Mouse (Mus musculus) induced T-regulatory cell, adult 2 months (primary cell): ENCODE data around the gene Cym.
A peak's percentile ranks its signal among the peaks of the same experiment; 100 is the strongest.

Source experiments
- DNase-seq: peaks from one replicate; pipeline ENCODE4 v3.0.0-alpha.2; 2012; ENCODE audit warnings: low read depth

Gene Cym

GRCm38 (mm10) chr3:107223230-107223629 is 1.7 kb upstream of the Cym start:
- no peak for DNase-seq

DNA sequence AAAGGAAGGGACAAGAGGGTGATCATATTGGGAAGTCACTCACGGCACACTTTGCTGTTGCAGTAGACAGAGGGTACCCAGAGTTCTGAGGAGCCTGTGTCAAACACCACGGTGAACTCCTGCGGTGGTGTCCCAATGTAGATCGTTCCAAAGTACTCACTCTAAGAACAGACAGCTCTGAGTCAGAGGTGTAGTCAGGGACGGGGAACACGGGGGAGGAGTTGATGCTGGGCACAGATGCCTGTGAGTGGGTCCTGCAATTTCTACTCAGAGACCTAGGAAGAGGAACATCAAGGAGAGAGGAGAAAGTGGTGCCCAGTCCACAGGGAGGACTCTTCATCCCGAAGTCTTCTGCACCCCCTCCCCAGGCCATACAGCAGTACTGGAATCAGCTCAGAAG is 3.0 kb downstream of the Cym start:
- no peak for DNase-seq

GRCm38 (mm10) chr3:107217101-107217480 is 4.4 kb downstream of the Cym start:
- no peak for DNase-seq

DNA sequence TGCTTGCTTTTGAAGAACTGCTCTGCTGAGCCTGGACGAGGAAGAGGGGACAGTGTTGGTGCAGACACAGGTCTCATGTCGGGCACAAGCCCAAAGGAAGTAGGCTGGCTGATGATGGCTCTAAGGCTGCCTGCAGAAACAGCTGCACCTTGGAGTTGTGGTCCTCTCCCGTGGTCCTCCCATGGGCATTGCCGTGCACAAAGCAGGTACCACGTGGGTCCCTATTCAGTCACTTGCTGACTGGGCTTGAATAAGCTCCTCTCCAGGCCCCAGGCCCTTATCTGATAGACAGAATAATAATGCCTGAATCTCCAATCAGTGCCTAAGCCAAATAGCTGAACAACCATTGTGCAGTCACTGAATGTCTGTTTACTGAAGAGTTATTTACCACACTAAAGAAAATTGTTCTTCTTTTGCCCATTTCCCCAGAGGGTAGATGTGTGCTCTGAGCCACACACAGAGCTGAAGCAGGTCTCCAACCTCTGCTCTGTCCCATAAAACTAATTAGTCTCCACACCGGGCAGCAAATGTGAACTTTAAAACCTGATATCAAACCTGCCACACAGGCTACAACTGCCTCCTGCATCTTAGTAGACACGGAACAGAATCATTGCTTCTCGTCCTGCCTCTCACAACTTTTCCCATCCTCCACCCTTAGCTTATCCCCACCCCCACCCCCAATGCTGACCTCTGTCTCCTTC is 5.0 kb downstream of the Cym start:
- no peak for DNase-seq

DNA sequence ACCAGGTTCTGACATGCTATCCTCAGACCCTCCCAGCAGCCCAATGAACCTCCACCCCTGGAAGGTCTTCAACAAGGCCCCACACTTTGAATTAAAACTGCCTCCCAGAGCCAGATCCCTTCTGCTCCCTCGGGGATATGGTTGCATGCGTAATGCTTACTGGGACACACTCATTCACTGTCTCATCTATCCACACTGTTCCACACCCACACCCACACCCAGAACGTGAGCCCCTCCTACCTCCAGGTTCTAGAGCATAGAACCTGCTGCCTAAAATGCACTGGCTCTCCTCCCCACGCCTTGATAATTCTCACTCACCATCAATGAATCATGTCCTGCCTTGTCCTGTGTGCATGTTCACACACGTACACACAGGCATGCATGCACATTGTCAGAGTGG is 6.9 kb downstream of the Cym start:
- no peak for DNase-seq

GRCm38 (mm10) chr3:107207625-107208253 is 13.8 kb downstream of the Cym start:
- DNase-seq: no peak

GRCm38 (mm10) chr3:107206490-107207150 is 14.9 kb downstream of the Cym start:
- DNase-seq: peak; percentile 54

- peak; percentile 92 for DNase-seq
These were observed 15.5 kb downstream of the Cym start for GRCm38 (mm10) chr3:107205994-107206393.

DNA sequence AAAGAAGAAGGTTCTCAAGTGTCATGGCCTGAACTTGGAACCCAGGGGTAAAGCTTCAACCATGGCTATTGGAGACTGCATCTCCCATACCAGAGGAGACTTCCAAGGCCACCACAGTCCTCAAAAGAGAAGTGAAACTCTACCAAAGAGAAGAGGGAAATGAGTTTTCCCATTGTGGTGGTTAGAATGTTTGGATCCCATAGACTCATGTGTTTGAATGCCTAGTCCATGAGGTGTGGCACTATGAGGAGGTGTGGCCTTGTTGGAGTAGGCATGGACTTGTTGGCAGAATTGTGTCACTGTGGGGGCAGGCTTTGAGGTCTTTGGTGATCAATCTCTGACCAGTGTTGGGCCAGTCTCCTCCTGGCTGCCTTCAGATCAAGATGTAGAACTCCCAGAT is 16.4 kb downstream of the Cym start:
- no peak for DNase-seq

DNA sequence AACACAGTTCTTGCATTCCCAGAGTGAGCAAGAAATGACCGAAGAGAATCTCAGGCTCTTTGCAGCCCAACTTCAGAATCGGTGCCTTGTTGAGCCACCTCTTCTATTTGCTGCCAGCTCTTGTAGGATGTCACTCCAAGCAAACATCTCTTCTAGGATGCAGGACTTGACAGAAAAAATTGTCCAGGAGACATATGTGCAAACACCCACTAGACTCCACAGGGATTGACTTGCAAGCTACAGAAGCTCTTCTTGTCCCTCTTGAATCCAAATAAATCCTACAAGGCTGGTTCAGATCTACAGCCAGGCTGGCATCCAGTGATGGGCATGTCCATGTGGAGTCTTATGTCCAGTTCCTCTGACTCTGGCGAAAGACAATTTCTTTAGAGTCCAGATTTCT is 17.1 kb downstream of the Cym start:
- DNase-seq: no peak

DNA sequence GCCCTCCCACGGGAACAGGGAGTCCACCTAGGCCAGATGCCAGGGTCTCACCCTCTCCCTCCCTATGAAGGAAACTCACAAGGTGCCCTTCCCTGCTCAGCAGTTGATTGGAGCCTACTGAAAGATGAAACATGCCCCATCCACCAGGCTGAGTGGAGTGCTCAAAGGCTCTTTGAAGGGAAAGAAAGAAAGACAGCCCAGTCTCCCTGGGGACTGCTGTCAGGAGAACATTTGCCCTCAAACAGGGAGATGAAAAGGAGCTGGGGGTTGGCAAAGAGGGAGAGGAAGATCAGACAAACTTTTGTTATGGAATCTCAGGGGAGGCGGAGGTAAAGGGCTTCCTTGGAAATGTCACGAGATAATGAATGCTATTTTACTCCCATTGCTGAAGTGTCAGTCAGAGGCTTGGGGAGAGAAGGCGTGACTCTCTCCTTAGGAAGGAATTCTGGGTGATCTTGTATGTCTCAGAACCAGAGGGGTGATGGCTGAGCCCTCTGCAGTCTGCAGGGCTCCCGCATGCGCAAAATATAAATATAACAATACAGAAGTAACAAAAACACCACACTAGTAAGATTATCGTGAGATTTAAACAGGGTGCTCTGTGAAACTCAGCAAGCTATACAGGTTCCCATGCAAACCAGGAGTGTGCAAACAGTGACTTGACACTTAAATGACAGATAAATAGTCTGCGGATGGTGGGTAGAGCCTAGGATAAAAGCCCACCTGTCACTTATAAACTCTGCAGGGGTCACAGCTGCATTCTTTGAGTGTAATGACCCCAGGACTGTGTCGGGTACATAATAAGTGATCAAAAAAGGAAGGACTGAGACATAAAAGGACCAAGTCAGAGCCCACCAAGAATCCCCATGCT is 20.0 kb downstream of the Cym start:
- no peak for DNase-seq

DNA sequence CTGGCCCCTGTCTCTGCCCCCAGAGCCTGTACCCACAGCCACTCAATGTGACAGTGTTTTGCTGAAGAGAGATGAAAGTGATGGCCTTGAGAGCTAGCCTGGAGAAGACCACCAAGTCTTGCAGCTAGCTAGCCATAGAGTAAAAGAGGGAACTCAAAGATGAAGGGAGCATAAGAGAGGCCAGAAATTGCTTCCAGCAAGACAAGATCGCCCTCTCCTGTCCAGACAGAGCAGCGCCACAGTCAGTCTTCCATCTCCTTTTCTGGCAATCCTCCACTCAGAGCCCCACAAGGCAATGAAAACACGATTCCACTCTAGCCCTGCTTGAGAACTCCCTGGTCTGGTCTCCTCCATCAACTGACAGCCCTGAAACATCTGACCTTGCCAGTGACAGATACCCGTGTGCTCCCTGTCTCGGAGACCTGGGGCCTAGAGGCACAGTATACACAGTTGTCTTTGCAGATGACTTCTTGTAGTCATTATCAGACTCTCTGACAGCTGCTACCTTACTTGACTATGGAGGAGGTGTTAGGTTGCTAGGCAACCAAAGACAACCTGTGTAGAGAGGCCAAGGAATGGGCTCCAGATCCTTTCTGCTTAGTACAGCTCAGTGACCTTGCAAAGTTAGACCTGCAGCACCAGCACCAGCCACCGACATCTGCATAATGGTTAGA is 33.2 kb downstream of the Cym start:
- DNase-seq: peak; percentile 73

GRCm38 (mm10) chr3:107187022-107187421 is 34.5 kb downstream of the Cym start:
- no peak for DNase-seq

GRCm38 (mm10) chr3:107185597-107185996 is 35.9 kb downstream of the Cym start:
- peak; percentile 60 for DNase-seq

GRCm38 (mm10) chr3:107183178-107183577 is 38.4 kb downstream of the Cym start:
- no peak for DNase-seq

- no peak for DNase-seq
These were observed 38.8 kb downstream of the Cym start, which contains the start of gene Kcna10 for GRCm38 (mm10) chr3:107182756-107183155. Gene Kcna10 (plus strand): TSS chr3:107183056.

DNA sequence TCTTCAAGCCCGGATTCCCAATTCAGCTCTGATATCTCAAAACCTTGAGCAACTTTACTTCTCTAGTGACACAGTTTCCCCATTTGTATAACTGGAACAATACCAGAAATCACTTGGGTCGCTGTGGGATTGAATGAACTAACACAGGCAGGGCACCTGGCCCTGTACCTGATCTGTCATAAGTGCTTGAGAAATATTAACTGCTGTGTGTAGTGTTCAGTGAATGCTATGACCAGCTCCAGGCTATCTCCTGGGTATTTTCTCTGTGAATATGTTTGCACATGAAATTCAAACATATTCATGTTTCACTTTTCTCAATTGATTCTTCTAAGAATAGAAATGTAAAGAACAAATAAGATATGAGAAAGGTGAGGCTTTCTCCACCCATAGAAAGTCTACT is 40.7 kb downstream of the Cym start:
- no peak for DNase-seq

- DNase-seq: no peak
These were observed 45.0 kb downstream of the Cym start for GRCm38 (mm10) chr3:107176501-107176900.

GRCm38 (mm10) chr3:107175486-107175885 is 46.0 kb downstream of the Cym start:
- no peak for DNase-seq

DNA sequence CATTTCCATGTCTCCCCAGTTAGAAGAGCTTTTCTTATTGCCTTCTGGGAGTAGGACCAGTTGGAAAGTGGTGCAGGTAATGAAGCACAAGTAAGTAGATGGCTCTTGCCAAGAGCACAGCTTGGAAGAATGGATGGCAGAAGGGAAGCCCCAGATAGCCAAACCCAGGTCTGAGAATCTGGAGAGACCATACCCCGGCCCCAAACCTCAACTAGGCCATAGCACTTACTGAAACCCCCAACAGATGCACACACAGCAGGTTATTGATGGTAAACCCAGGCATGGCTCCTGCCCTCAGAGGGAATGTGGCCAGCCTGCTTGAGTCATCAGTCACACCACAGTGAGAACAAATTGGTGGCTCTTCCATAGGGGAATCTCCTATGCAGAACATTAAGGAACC is 49.0 kb downstream of the Cym start:
- no peak for DNase-seq

DNA sequence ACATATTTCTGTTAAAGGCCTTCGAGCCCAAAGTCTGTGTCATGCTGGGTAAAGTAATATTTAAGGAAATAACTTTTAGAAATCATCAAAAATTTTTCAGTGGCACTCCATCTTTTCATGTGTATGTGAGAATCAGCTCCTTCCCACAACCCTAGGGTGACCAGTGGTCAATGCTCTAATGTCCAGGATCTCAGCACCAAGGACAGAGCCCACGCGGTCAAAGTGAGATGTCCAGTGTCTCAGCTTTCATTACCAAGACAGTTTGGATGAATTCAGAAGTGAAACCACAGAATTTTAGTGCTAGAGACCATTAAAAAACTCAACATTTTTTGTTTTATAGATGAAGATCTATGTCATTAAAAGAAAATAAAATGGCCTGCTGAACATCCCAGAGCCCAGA is 49.6 kb downstream of the Cym start:
- no peak for DNase-seq

- no peak for DNase-seq
These were observed 52.0 kb downstream of the Cym start for GRCm38 (mm10) chr3:107169552-107169951.
